Mouse (Mus musculus) hindbrain, postnatal 0 days (tissue): Measurements from ENCODE around the gene Lbp. TPM values are rescaled to one million over a fixed set of nuclear protein-coding genes. Genes with fewer than 3 reads are reported as not detected.

Experiments used
- ATAC-seq: fragments of 200-750 bp; cut with Nextera tagmentation; 2 replicates; pipeline ENCODE4 v1.8.0; 2017; ENCODE audit warnings: mild to moderate bottlenecking, moderate TSS enrichment, moderate library complexity
- DNase-seq: peaks from one replicate; pipeline ENCODE4 v3.0.0-alpha.2; 2015; ENCODE audit warnings: low spot score
- H3K27ac ChIP-seq: fragments of 300-500 bp; sonication (generic); 2 replicates; pipeline ENCODE4 v1.5.1; 2014; ENCODE audit warnings: mild to moderate bottlenecking
- H3K27me3 ChIP-seq: fragments of 300-500 bp; sonication (generic); 2 replicates; pipeline ENCODE4 v1.6.1; 2014; ENCODE audit warnings: low read length, mixed read lengths; ENCODE audit not compliant: insufficient read depth
- H3K36me3 ChIP-seq: fragments of 300-500 bp; sonication (generic); 2 replicates; pipeline ENCODE4 v1.6.1; 2014; ENCODE audit warnings: low read length, mixed read lengths; ENCODE audit not compliant: insufficient read depth
- H3K4me1 ChIP-seq: fragments of 300-500 bp; sonication (generic); 2 replicates; pipeline ENCODE4 v1.6.1; 2014; ENCODE audit warnings: antibody characterized with exemption, low read length, mixed read lengths; ENCODE audit not compliant: insufficient read depth
- H3K4me2 ChIP-seq: fragments of 300-500 bp; sonication (generic); 2 replicates; pipeline ENCODE4 v1.6.1; 2014; ENCODE audit warnings: low read depth, mild to moderate bottlenecking, low read length, moderate library complexity, mixed read lengths
- H3K4me3 ChIP-seq: fragments of 300-500 bp; sonication (generic); 2 replicates; pipeline ENCODE4 v1.5.1; 2014; ENCODE audit warnings: low read length
- H3K9ac ChIP-seq: fragments of 300-500 bp; sonication (generic); replicated peaks from 2 replicates; pipeline ENCODE4 v1.6.1; 2014; ENCODE audit warnings: mild to moderate bottlenecking, low read length, moderate library complexity, mixed read lengths
- H3K9me3 ChIP-seq: fragments of 300-500 bp; sonication (generic); 2 replicates; pipeline ENCODE4 v1.6.1; 2016; ENCODE audit warnings: low read length, mixed read lengths
- CTCF ChIP-seq: IDR thresholded peaks from 2 replicates; pipeline ENCODE4 v1.5.1; 2016; ENCODE audit warnings: antibody characterized with exemption, control low read depth, low read depth
- WGBS: fragments of 180-500 bp; shearing (Covaris S2); extraction: QIAGEN DNeasy Blood & Tissue Kit; methylation state at CpG from one replicate; pipeline ENCODE4 v1.1.7; 2014; 5-methylcytosine and 5-hydroxymethylcytosine counted together
- polyA plus RNA-seq: library from polyadenylated mRNA; unstranded; fragments of >200 nt; fragmentation: Nextera tagmentation; extraction: Ambion mirVana; gene quantifications from 2 replicates; pipeline ENCODE4 v1.2.1, GENCODE M21; 2015
- total RNA-seq: library from RNA; depleted of rRNA; stranded (reverse); fragments of >200 nt; gene quantifications from 2 replicates; pipeline ENCODE4 v1.2.3, GENCODE M21; 2014

Gene Lbp
- total and polyA plus RNA-seq, 2 experiments from 2014 or later = 10.3 to 10.4 TPM

GRCm38 (mm10) chr2:158368313-158368712 is 62.0 kb downstream of the Lbp start:
- Histone ChIP-seq H3K36me3 (no peaks in the 10 kb centered on the region), H3K9ac (no peak overlapping the region), H3K9me3 (no peaks in the 10 kb centered on the region), H3K4me1 (no peaks in the 10 kb centered on the region), H3K27me3 (no peaks in the 10 kb centered on the region), H3K27ac (no peak overlapping the region), H3K4me3 (no peak overlapping the region), H3K4me2 (no peak overlapping the region)
- WGBS = 90% methylated on average over 8 of the region's 8 CpGs
- ATAC-seq = no peak
- no peak for TF ChIP-seq CTCF
- no peak for DNase-seq

- H3K9ac ChIP-seq = no peak overlapping the region
- TF ChIP-seq CTCF = no peak
- no peak overlapping the region for H3K4me2 ChIP-seq
- no peak for ATAC-seq
- WGBS = 88% methylated on average over 3 of the region's 3 CpGs
- H3K27me3 ChIP-seq = no peaks in the 10 kb centered on the region
- H3K27ac ChIP-seq = no peak overlapping the region
- H3K9me3 ChIP-seq = no peaks in the 10 kb centered on the region
- no peak overlapping the region for H3K4me3 ChIP-seq
- no peaks in the 10 kb centered on the region for H3K36me3 ChIP-seq
- DNase-seq = no peak
- no peaks in the 10 kb centered on the region for H3K4me1 ChIP-seq
Observed at GRCm38 (mm10) chr2:158369474-158370172, 63.3 kb downstream of the Lbp start.

- Histone ChIP-seq H3K9me3 (no peaks in the 10 kb centered on the region), H3K27me3 (no peaks in the 10 kb centered on the region), H3K27ac (no peak overlapping the region), H3K9ac (no peak overlapping the region), H3K4me2 (no peak overlapping the region), H3K4me1 (no peaks in the 10 kb centered on the region), H3K4me3 (no peak overlapping the region), H3K36me3 (no peaks in the 10 kb centered on the region)
- no peak for TF ChIP-seq CTCF
- WGBS = 14% methylated on average over 5 of the region's 5 CpGs
- DNase-seq (no peak), ATAC-seq (no peak)
Observed at GRCm38 (mm10) chr2:158370173-158370550, 63.9 kb downstream of the Lbp start.

- Histone ChIP-seq H3K4me2 (no peak overlapping the region), H3K4me1 (no peaks in the 10 kb centered on the region), H3K27me3 (no peaks in the 10 kb centered on the region), H3K36me3 (no peaks in the 10 kb centered on the region), H3K27ac (no peak overlapping the region), H3K9me3 (no peaks in the 10 kb centered on the region), H3K4me3 (no peak overlapping the region), H3K9ac (no peak overlapping the region)
- WGBS = 65% methylated on average over 5 of the region's 5 CpGs
- no peak for TF ChIP-seq CTCF
- ATAC-seq = no peak
- DNase-seq = no peak
Observed at GRCm38 (mm10) chr2:158373061-158373460, 66.8 kb downstream of the Lbp start.

- ATAC-seq = no peak
- 65% methylated on average over 7 of the region's 7 CpGs for WGBS
- no peak overlapping the region for H3K27ac ChIP-seq
- H3K4me1 ChIP-seq = no peaks in the 10 kb centered on the region
- no peak for DNase-seq
- H3K36me3 ChIP-seq = no peaks in the 10 kb centered on the region
- H3K9me3 ChIP-seq = no peaks in the 10 kb centered on the region
- H3K4me3 ChIP-seq = no peak overlapping the region
- H3K4me2 ChIP-seq = no peak overlapping the region
- no peak overlapping the region for H3K9ac ChIP-seq
- no peak for TF ChIP-seq CTCF
- no peaks in the 10 kb centered on the region for H3K27me3 ChIP-seq
Observed at GRCm38 (mm10) chr2:158373516-158373915, 67.2 kb downstream of the Lbp start.

GRCm38 (mm10) chr2:158375443-158376122 is 69.3 kb downstream of the Lbp start, which contains the start of gene Snhg11:
Gene Snhg11, plus strand, starts transcription at chr2:158375638.
- WGBS = 2% methylated on average over 36 of the region's 36 CpGs
- H3K4me2 ChIP-seq = peak within 1 kb of the TSS; percentile 55
- H3K9me3 ChIP-seq = no peaks in the 10 kb centered on the region
- peak; percentile 86 for ATAC-seq
- no peaks in the 10 kb centered on the region for H3K27me3 ChIP-seq
- H3K36me3 ChIP-seq = no peaks in the 10 kb centered on the region; the same call in 1 of the 2 replicates
- peak; percentile 89 for TF ChIP-seq CTCF
- H3K4me3 ChIP-seq = peak within 1 kb of the TSS; percentile 44
- DNase-seq = peak; percentile 93
- H3K9ac ChIP-seq = peak within 1 kb of the TSS; percentile 72
- no peaks in the 10 kb centered on the region for H3K4me1 ChIP-seq
- peak within 1 kb of the TSS; percentile 94 for H3K27ac ChIP-seq
